Mouse (Mus musculus): ENCODE results near the gene Gal3st3.

- TF ChIP-seq CTCF (IDR thresholded peaks at IDR 0.05; ENCODE audit: insufficient read depth, low read length) (no peak), POLR2A (IDR thresholded peaks at IDR 0.05; ENCODE audit: borderline replicate concordance, extremely low read depth, low read depth, low read length) (no peak)
Measured at GRCm38 (mm10) chr19:5276531-5276930, 21.6 kb upstream of the Gal3st3 start.

Measured in lung, adult 2 months (tissue).